In the genomic region with DNA sequence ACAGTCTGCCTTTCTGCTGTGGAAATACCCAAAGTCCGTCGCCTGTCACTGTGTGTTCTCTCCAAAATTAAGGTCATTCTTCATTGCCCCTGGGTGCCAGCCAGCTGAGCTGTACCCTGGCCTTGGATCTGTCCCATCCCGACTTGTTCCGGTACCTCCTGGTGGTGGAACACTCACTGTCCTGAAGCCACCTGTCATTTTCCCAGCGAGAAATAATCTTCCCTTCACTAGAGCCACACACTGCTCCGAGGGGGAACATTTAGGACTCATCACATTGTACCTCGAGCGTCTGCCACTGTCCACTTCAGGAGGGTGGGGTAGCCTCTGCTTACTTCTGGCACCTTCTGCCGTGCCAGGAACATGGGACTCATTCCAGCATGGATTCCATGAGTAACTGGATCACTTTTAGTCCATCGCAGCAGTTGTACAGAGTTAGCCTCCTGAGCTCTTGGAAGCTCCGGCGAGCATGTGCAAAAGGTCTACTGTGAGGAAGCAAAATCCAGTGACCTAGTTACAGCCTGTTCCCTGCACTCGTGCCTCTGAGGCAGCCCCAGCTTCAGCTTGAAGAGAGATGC, we compare ENCODE assay signal across 9 mouse cellular contexts.
A peak's percentile ranks its signal among the peaks of the same experiment; 100 is the strongest.
DNase-seq lines count a peak whose midpoint lies in the region; ATAC-seq and TF ChIP-seq lines count a peak whose summit lies in the region.
"Had no signal": no experiment of that assay in that cellular context is flagged by ENCODE, and none has a peak within 500 bp of the region (broad histone marks: within the 10 kb centered on the region; RNA-seq: fewer than 3 reads in every experiment).

No protein-coding gene starts in this region.

- H3K4me2 ChIP-seq in heart, embryonic 12.5 days: no peak overlapping the region

- no peaks in the 10 kb centered on the region for H3K9me3 ChIP-seq in heart, embryonic 12.5 days (replicated peaks)

- 83% methylated on average over 13 of the region's 13 CpGs for WGBS in heart, embryonic 12.5 days
- WGBS in olfactory bulb, adult 2 months: 67% methylated on average over 13 of the region's 13 CpGs

- no peaks in the 10 kb centered on the region for H3K27me3 ChIP-seq in heart, embryonic 12.5 days (replicated peaks)

- intact Hi-C loops in gastrocnemius, postnatal 14 days (cut with DNase I; ENCODE audit: low total_unique reads): no loop called here

- no peak for ATAC-seq in heart, embryonic 12.5 days (ENCODE audit: insufficient number of reproducible peaks, low FRiP score)

- H3K4me3 ChIP-seq in heart, embryonic 12.5 days: no peak overlapping the region
- H3K4me3 ChIP-seq in olfactory bulb, adult 2 months (ENCODE audit: insufficient read depth, low read depth, low read length): no peak overlapping the region
- H3K4me3 ChIP-seq: megakaryocyte, embryonic 14.5 days had no signal

- peaks cover 8% of the 10 kb centered on the region; the same call in 1 of the 2 replicates for H3K36me3 ChIP-seq in heart, embryonic 12.5 days

- TF ChIP-seq CTCF in olfactory bulb, adult 2 months (IDR thresholded peaks at IDR 0.05; ENCODE audit: insufficient read depth, low read depth, low read length): no peak

- TF ChIP-seq POLR2A in olfactory bulb, adult 2 months (IDR thresholded peaks at IDR 0.05; ENCODE audit: insufficient read depth, low read depth, low read length): no peak

- H3K9ac ChIP-seq in heart, embryonic 12.5 days: no peak overlapping the region

- peak; percentile 97 for DNase-seq in heart, adult 11 months
- DNase-seq in right cerebral cortex, postnatal 10 days (ENCODE audit: low spot score in 2 of 2): peak; percentile 40 to 50
- no peak for DNase-seq in right cerebral cortex, postnatal 14 days
- peak; percentile 73 for DNase-seq in gastrocnemius, postnatal 14 days
- DNase-seq in urinary bladder, postnatal 10 days (ENCODE audit: low spot score): no peak
- DNase-seq in lung, adult 18-20 months: no peak

- H3K4me1 ChIP-seq in heart, embryonic 12.5 days (replicated peaks): peaks cover 21% of the 10 kb centered on the region
- peaks cover 6% of the 10 kb centered on the region; the same call in 1 of the 2 replicates for H3K4me1 ChIP-seq in olfactory bulb, adult 2 months (ENCODE audit: control insufficient read depth, insufficient read depth, low read length)

- H3K27ac ChIP-seq in heart, embryonic 12.5 days (ENCODE audit: poor library complexity, severe bottlenecking): no peak overlapping the region
- H3K27ac ChIP-seq in olfactory bulb, adult 2 months (ENCODE audit: insufficient read depth, low read depth, low read length): peak overlapping the region; percentile 24

Comparison
In these comparisons a context has a peak if more than half of its experiments do, and no peak if none do; other contexts are left out.
1. DNase-seq: peak in heart, adult 11 months (single experiment), right cerebral cortex, postnatal 10 days (2 of 2) and gastrocnemius, postnatal 14 days (single experiment); none in right cerebral cortex, postnatal 14 days (single experiment), urinary bladder, postnatal 10 days (single experiment) and lung, adult 18-20 months (0 of 2).